Mouse (Mus musculus) stomach, adult 2 months (tissue): ENCODE measurements around the gene Pnma1. TPM values are rescaled to one million over a fixed set of nuclear protein-coding genes. Genes with fewer than 3 reads are reported as not detected.

Experiments
- polyA plus RNA-seq: library from polyadenylated mRNA; depleted of rRNA; stranded (reverse); fragments of >200 nt; gene quantifications from 2 replicates; pipeline ENCODE4 v1.2.3, GENCODE M21; 2012; rRNA removed

Pnma1 gene
- 0.19 TPM in 1 of 2 replicates, not detected in the other for polyA plus RNA-seq

GRCm38 (mm10) chr12:84147954-84148621, at the start of gene Pnma1:
Gene Pnma1 (minus strand): TSS chr12:84148489.

DNA sequence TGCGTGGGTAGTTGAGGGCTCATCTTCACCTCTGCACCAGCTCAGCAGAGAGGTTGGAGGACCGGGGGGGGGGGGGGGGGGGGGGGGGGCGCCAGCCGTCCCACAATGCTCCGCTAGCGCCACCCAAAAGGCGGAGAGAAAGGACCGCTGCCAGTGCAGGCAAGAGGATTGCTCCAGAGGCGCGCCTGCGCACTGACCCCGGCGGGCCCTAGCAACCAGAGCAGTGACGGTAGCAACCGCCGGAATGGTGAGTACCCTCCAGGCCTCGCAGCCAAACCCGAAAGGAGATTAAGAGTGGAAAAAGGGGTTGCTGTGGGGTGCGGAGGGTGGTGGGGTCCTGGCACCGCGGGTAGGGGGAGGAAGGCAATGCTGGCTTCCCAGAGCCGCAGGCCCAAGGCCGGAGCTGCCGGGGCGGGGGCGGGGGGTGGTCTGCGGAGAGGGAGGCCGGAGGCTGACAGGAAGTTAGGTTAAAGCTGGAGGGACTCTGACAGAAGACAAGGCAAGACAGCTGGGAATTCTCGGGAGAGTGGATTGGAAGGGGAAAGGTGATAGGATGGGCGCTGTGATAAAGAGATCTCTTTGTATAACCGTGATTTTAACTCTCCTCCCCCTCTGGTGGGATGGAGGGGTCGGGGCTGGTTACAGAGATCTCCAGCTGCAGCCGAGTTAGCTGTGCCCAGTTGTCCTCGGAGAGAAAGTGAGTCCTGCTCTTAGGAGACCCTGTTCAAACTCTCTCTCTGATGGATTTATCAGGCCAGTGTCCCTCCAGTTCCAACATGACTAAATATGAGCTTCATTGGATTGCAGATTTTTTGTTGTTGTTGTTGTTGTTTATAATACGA, 33.9 kb downstream of the Pnma1 start, which contains the start of gene Dnal1:
Gene Dnal1 (plus strand): TSS at position 214 of the 842 bp plus-strand sequence.

DNA sequence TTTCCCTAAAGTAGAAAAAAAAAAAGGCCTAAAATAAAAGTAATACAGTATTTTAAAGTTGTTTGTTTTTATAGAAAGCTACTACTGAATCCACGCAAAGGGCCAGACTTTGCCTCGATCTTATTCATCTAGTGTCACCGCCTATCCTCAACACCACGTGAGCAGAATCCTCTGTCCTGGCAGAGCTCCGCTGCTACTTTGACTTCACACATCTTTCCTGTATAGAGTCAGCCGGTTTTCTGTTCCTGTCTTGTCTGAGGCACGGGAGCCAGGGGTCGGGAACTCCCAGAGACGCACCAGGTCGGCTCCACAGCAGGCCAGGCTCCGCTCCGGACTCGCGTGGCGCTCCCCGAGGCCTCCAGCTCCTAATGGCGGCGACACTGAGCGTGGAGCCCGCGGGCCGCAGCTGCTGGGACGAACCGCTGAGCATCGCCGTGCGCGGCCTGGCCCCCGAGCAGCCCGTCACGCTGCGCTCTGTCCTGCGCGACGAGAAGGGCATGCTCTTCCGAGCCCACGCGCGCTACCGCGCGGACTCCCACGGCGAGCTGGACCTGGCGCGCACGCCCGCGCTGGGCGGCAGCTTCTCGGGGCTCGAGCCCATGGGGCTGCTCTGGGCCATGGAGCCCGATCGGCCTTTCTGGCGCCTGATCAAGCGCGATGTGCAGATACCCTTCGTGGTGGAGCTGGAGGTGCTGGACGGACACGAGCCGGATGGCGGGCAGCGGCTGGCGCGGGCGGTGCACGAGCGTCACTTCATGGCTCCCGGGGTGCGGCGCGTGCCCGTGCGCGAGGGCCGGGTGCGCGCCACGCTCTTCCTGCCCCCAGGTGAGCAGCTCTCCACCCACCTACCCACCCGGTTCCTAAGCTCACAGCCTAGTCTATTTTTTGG, 47.4 kb downstream of the Pnma1 start, which contains the start of gene Acot6:
Gene Acot6 (plus strand): TSS at position 51 of the 889 bp plus-strand sequence.

Other genes starting within 250 kb of the Pnma1 start
- gene Numb, start 226.6 kb downstream of the Pnma1 start, polyA plus RNA-seq, result 32.1 and 32.7 TPM in 2 replicates
- gene Riox1, start 197.9 kb downstream of the Pnma1 start, polyA plus RNA-seq, result 6.8 and 14.5 TPM in 2 replicates
- not detected in 2 replicates for gene Heatr4, start 163.6 kb downstream of the Pnma1 start, polyA plus RNA-seq
- gene Acot2, start 160.6 kb downstream of the Pnma1 start, polyA plus RNA-seq, result 5.4 and 9.0 TPM in 2 replicates
- 20.7 and 42.3 TPM in 2 replicates for gene Acot1, start 139.0 kb downstream of the Pnma1 start, polyA plus RNA-seq
- gene Acot4, start 110.1 kb downstream of the Pnma1 start, polyA plus RNA-seq, result 0.97 and 1.2 TPM in 2 replicates
- not detected in 2 replicates for gene Gm49366, start 109.6 kb downstream of the Pnma1 start, polyA plus RNA-seq
- gene Acot3, start 96.3 kb downstream of the Pnma1 start, polyA plus RNA-seq, result 0.04 TPM in 1 of 2 replicates, not detected in the other
- not detected in 2 replicates for gene Acot5, start 79.2 kb downstream of the Pnma1 start, polyA plus RNA-seq
- gene Acot6, start 47.8 kb downstream of the Pnma1 start, polyA plus RNA-seq, result 0.66 and 0.81 TPM in 2 replicates
- gene Dnal1, start 34.1 kb downstream of the Pnma1 start, polyA plus RNA-seq, result 0.29 and 0.90 TPM in 2 replicates
- 4.8 and 5.7 TPM in 2 replicates for gene Elmsan1, start 70.4 kb upstream of the Pnma1 start, polyA plus RNA-seq
- 1.5 and 2.0 TPM in 2 replicates for gene Ptgr2, start 136.7 kb upstream of the Pnma1 start, polyA plus RNA-seq
- gene Zfp410, start 168.4 kb upstream of the Pnma1 start, polyA plus RNA-seq, result 5.9 and 7.5 TPM in 2 replicates
- gene Coq6, start 213.2 kb upstream of the Pnma1 start, polyA plus RNA-seq, result 19.0 and 23.1 TPM in 2 replicates
- gene Fam161b, start 213.3 kb upstream of the Pnma1 start, polyA plus RNA-seq, result 0.31 and 0.45 TPM in 2 replicates